Mouse (Mus musculus): ENCODE data around the gene Ctsa.

GRCm38 (mm10) chr2:164817206-164817605, 15.5 kb upstream of the Ctsa start:
- TF ChIP-seq EP300 (IDR thresholded peaks at IDR 0.05; ENCODE audit: low read depth), result no peak
- no peak for TF ChIP-seq CTCF (IDR thresholded peaks at IDR 0.05; ENCODE audit: low read depth)

Measured in heart, postnatal 0 days (tissue).